Mouse (Mus musculus): ENCODE data around the gene Hs6st2. TPM values are rescaled to one million over a fixed set of nuclear protein-coding genes. Genes with fewer than 3 reads are reported as not detected.

Gene Hs6st2
- polyA plus RNA-seq, 1 experiment from 2014 or later, result not detected

GRCm38 (mm10) chrX:51343595-51343994 lies 338.1 kb downstream of the Hs6st2 start:
- no peaks in the 10 kb centered on the region for H3K36me3 ChIP-seq (ENCODE audit: inconsistent target)
- H3K79me2 ChIP-seq (ENCODE audit: inconsistent target), result no peaks in the 10 kb centered on the region
- H3K27ac ChIP-seq, result no peak overlapping the region
- H3K4me3 ChIP-seq (ENCODE audit: inconsistent target), result no peak overlapping the region
- 75% methylated on average over 2 of the region's 3 CpGs for WGBS (ENCODE audit: missing documents)

Other genes with a start within 250 kb of the Hs6st2 start
- gene Usp26, start 119.4 kb upstream of the Hs6st2 start, polyA plus RNA-seq (2018), result 0.12 to 0.15 TPM in 2 of 3 replicates, not detected in the other